Mouse (Mus musculus): Measurements from ENCODE around the gene Wdr13. TPM values are rescaled to one million over a fixed set of nuclear protein-coding genes. Genes with fewer than 3 reads are reported as not detected.

Wdr13 gene
- polyA plus RNA-seq, 1 experiment from 2014 or later = 44.6 TPM

DNA sequence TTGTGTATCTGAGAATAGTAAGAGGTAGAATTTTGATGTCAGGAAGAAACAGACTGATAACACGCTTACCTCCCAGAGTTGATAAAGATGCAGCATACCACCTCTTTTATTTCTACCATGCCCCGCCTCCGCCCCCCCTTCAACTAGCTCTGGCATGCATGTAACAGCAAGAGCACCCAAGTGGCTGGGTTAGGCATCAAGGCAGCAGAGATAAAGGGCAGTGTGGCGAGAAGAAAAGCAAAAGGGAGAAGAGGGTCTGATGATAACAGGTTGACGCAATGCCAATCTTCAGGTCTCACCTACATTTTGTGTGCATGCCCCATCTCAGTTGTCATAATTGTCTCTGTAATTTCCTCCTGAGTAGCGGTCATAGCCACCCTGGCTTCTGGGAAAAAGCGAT lies 10.3 kb upstream of the Wdr13 start:
- H3K4me3 ChIP-seq = no peak overlapping the region
- no peak overlapping the region for H3K9ac ChIP-seq (replicated peaks)
- no peak for ATAC-seq (ENCODE audit: low FRiP score, low read depth)
- H3K36me3 ChIP-seq = peaks cover 32% of the 10 kb centered on the region
- H3K4me1 ChIP-seq = peaks cover 13% of the 10 kb centered on the region
- no peaks in the 10 kb centered on the region for H3K27me3 ChIP-seq
- H3K4me2 ChIP-seq (replicated peaks) = no peak overlapping the region
- WGBS = 92% methylated on average over 7 of the region's 7 CpGs
- H3K9me3 ChIP-seq = no peaks in the 10 kb centered on the region
- no peak overlapping the region for H3K27ac ChIP-seq (replicated peaks)

DNA sequence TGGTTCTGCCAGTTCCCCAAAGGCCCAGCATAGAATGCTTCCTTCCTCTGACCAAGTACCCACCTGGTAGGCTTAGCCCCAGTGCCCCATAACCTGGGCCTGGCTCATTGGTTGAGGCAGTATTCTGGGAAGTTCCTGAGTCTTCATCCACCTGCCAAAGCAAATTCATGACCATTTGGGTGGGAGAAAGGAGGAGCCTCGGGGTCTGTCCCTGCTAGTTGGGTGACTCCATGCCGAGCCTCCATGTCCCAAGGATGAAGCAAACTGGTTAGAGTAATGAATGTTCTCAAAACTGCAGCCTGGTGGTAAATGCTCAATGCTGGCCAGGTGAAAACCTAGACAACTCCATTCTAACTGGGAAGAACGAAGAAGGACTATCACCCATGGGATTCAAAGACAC lies 8.4 kb upstream of the Wdr13 start:
- WGBS = 83% methylated on average over 3 of the region's 3 CpGs
- peaks cover 32% of the 10 kb centered on the region for H3K36me3 ChIP-seq
- H3K4me2 ChIP-seq (replicated peaks) = no peak overlapping the region
- H3K27ac ChIP-seq (replicated peaks) = no peak overlapping the region
- ATAC-seq (ENCODE audit: low FRiP score, low read depth) = no peak
- H3K4me1 ChIP-seq = peaks cover 13% of the 10 kb centered on the region
- H3K4me3 ChIP-seq = no peak overlapping the region
- no peaks in the 10 kb centered on the region for H3K27me3 ChIP-seq
- H3K9ac ChIP-seq (replicated peaks) = no peak overlapping the region
- H3K9me3 ChIP-seq = no peaks in the 10 kb centered on the region

DNA sequence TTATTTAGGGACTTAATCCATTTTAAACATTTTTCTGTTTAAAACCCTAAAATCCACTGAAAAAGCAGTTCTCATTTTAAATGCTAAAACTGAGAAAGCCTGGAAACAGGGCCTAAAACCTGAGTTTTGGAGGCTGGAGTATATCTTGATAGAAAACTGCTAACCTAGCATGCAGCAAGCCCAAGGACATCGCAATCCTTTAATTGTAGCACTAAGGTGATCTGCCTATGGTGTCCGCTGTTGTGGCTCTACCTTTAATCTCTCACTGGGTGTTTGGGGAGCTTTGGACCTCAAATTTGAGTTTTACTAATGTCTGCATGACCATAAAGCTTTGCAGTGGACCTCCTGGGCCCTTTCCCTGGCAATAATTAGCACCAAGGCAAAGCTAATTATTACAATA lies 7.8 kb upstream of the Wdr13 start:
- no peak overlapping the region for H3K4me2 ChIP-seq (replicated peaks)
- H3K27me3 ChIP-seq = no peaks in the 10 kb centered on the region
- H3K36me3 ChIP-seq = peaks cover 32% of the 10 kb centered on the region
- WGBS = 93% methylated on average over 2 of the region's 2 CpGs
- no peak overlapping the region for H3K27ac ChIP-seq (replicated peaks)
- H3K9me3 ChIP-seq = no peaks in the 10 kb centered on the region
- H3K4me1 ChIP-seq = peaks cover 13% of the 10 kb centered on the region
- no peak overlapping the region for H3K9ac ChIP-seq (replicated peaks)
- H3K4me3 ChIP-seq = no peak overlapping the region
- ATAC-seq (ENCODE audit: low FRiP score, low read depth) = no peak

DNA sequence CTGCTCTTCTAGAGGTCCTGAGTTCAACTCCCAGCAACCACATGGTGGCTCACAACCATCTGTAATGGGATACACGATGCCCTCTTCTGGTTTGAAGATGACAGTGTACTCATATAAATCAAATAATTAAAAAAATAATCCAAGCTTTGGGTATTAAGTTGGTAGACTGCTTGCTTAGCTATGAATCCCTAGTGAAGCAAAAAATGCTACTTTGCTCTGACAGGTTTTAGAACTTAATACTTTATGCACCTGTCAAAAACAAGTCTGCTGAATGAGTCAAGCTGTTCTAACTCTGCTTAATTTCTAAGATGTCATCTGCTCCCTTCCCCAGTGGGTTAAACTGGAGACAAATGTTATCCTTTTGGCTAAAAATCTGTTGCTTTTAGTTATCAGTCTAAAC lies 6.8 kb upstream of the Wdr13 start:
- H3K4me1 ChIP-seq = peaks cover 13% of the 10 kb centered on the region
- no peak for ATAC-seq (ENCODE audit: low FRiP score, low read depth)
- no peaks in the 10 kb centered on the region for H3K9me3 ChIP-seq
- H3K4me3 ChIP-seq = no peak overlapping the region
- H3K4me2 ChIP-seq (replicated peaks) = no peak overlapping the region
- no peak overlapping the region for H3K9ac ChIP-seq (replicated peaks)
- H3K27me3 ChIP-seq = no peaks in the 10 kb centered on the region
- no peak overlapping the region for H3K27ac ChIP-seq (replicated peaks)
- 46% methylated on average over 1 of the region's 1 CpGs for WGBS
- H3K36me3 ChIP-seq = peaks cover 32% of the 10 kb centered on the region

DNA sequence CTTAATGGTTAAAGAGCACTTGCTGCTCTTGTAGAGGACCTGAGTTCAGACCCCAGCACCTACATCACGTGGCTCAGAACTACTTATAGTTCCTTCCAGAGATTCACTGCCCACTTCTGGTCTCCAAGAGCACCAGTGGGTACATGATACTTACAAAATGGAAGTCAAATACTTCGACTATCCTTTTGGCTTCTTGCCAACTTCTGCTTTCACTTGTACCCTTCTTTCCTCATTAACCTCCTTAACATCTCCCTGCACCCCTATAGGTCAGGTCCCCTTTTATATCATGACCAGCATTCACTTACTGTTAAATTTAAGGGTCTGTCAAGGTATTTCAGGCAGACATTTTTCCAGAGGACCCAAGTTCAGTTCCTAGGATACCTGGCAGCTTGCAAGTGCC lies 3.2 kb upstream of the Wdr13 start:
- 58% methylated on average over 2 of the region's 2 CpGs for WGBS

DNA sequence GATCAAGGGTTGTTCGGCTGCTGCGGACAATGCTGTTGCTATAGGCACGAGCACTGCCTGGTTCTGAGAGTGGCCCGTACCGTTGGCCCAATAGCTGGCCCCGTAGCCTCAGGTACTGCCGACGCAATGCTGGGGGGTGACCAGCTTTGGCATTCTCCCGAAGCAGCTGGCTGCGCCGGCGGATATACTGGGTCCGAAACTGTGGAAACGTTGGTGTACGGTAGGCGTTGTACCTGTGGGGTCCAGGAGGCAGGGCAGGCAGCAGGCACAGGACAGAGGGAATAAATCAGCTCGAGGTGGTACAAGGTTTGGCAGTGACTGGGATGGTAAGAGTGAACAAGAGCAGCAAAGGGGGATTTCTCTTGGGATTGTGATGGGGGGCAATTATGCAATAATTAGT lies 1.3 kb downstream of the Wdr13 start:
- peak overlapping the region; percentile 55 for H3K4me3 ChIP-seq
- peak overlapping the region; percentile 54 for H3K4me2 ChIP-seq (replicated peaks)
- no peak overlapping the region for H3K27ac ChIP-seq (replicated peaks)
- H3K9me3 ChIP-seq = no peaks in the 10 kb centered on the region
- H3K9ac ChIP-seq (replicated peaks) = no peak overlapping the region
- H3K27me3 ChIP-seq = no peaks in the 10 kb centered on the region
- peaks cover 20% of the 10 kb centered on the region for H3K36me3 ChIP-seq
- H3K4me1 ChIP-seq = 0 out of 2 replicates have a peak, but pooled peaks cover 3% of the 10 kb centered on the region
- WGBS = 93% methylated on average over 17 of the region's 17 CpGs
- peak; percentile 25 for ATAC-seq (ENCODE audit: low FRiP score, low read depth)

More for the DNA sequence above, 3.2 kb upstream of the Wdr13 start:
- Histone ChIP-seq H3K27ac (replicated peaks) (no peak overlapping the region), H3K4me2 (replicated peaks) (no peak overlapping the region), H3K9me3 (no peaks in the 10 kb centered on the region), H3K36me3 (peaks cover 5% of the 10 kb centered on the region), H3K27me3 (no peaks in the 10 kb centered on the region), H3K4me3 (no peak overlapping the region), H3K4me1 (0 out of 2 replicates have a peak, but pooled peaks cover 3% of the 10 kb centered on the region), H3K9ac (replicated peaks) (no peak overlapping the region)
- no peak for ATAC-seq (ENCODE audit: low FRiP score, low read depth)

DNA sequence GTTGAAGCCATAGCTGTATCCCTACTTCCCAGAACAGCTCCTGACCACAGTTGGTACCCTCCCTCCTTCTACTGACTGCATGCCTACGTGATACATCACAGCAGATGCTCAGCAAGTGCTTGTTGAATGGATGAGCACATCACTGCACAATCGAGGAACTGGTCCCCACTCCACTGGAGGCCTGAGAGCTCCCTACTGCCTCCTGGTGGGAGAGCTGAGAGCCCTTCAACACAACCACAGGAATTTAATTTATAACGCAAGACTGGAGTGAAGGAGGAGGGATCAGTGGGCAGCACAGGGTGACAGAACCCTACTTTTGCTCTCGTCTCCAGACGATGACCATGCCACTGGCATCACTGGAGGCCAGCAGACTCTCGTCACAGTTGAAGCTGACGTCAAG lies 7.5 kb downstream of the Wdr13 start:
- H3K9me3 ChIP-seq = no peaks in the 10 kb centered on the region
- no peak overlapping the region for H3K4me2 ChIP-seq (replicated peaks)
- H3K9ac ChIP-seq (replicated peaks) = no peak overlapping the region
- no peak for ATAC-seq (ENCODE audit: low FRiP score, low read depth)
- H3K27me3 ChIP-seq = no peaks in the 10 kb centered on the region
- 86% methylated on average over 7 of the region's 7 CpGs for WGBS
- no peak overlapping the region for H3K4me3 ChIP-seq
- H3K27ac ChIP-seq (replicated peaks) = no peak overlapping the region
- H3K4me1 ChIP-seq = no peaks in the 10 kb centered on the region
- H3K36me3 ChIP-seq = peaks cover 30% of the 10 kb centered on the region

DNA sequence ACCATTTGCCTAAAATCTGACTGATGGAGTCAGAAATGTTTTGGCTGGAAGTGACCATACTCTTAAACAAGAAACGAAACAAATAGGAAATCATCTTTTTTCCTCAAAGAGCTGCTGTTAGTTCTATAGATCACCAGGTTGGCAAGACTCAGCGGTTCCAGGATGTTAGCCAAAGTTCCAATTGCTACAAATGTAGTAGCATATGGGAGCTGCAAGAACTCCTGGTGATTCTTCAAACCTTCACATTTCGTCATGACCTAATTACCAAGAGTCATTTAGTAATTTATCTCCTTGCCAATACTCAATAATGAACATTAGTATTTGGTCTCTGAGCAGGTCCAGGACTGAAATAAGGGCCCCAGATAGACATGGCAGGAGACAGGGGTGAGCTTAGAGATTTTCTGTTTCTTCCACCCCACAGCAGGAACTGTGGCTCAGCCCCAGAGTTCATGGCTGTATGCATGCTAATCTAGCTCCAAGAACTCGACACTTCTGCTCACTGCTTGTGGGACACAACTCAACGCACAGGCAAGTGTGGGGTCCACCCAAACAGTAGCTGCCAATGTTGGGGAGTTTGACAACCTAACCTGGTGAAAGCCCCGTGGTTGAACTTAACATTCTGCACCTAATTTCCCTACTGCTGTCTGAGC lies 8.7 kb downstream of the Wdr13 start:
- WGBS = 87% methylated on average over 6 of the region's 6 CpGs
- Histone ChIP-seq H3K27ac (replicated peaks) (no peak overlapping the region), H3K4me3 (no peak overlapping the region), H3K9me3 (no peaks in the 10 kb centered on the region), H3K4me1 (no peaks in the 10 kb centered on the region), H3K4me2 (replicated peaks) (no peak overlapping the region), H3K36me3 (peaks cover 29% of the 10 kb centered on the region), H3K9ac (replicated peaks) (no peak overlapping the region), H3K27me3 (no peaks in the 10 kb centered on the region)
- ATAC-seq (ENCODE audit: low FRiP score, low read depth) = no peak

DNA sequence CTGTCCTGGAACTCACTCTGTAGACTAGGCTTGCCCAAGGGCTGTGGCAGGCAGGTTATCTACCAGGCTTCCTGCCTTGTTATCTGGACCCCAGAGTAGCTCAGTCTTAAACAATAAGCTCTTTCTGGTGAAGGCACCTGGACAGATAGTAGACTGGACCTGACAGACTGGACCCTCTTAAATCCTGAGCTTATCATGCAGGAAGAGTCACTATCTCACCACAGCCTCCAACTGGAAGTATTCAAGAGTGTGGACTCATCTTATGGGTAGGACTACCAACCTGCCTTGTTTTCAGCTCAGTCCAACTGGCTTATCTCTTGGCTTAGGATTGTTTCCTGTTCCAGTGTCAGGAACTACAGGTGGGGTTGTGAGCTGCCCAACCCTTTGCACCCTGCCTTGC lies 15.4 kb downstream of the Wdr13 start:
- no peak overlapping the region for H3K9ac ChIP-seq (replicated peaks)
- H3K4me3 ChIP-seq = no peak overlapping the region
- no peaks in the 10 kb centered on the region for H3K27me3 ChIP-seq
- no peak overlapping the region for H3K4me2 ChIP-seq (replicated peaks)
- H3K27ac ChIP-seq (replicated peaks) = no peak overlapping the region
- ATAC-seq (ENCODE audit: low FRiP score, low read depth) = no peak
- H3K9me3 ChIP-seq = no peaks in the 10 kb centered on the region
- H3K4me1 ChIP-seq = no peaks in the 10 kb centered on the region
- 0 out of 2 replicates have a peak, but pooled peaks cover 6% of the 10 kb centered on the region for H3K36me3 ChIP-seq

DNA sequence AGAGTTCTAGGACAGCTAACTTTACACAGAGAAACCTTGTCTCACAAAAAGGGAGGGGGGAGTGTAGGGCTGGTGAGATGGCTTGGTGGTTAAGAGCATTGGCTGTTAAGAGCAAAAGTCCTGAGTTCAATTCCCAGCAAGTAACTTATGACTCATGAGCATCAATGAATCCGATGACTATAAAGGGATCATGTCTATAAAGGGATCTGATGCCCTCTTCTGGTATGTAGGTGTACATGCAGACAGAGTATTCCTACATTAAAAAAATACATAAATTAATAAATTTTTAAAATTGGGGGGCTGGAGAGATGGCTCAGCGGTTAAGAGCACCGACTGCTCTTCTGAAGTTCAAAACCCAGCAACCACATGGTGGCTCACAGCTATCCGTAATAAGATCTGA lies 17.4 kb downstream of the Wdr13 start:
- Histone ChIP-seq H3K36me3 (0 out of 2 replicates have a peak, but pooled peaks cover 6% of the 10 kb centered on the region), H3K4me2 (replicated peaks) (no peak overlapping the region), H3K9me3 (no peaks in the 10 kb centered on the region), H3K4me1 (no peaks in the 10 kb centered on the region), H3K27me3 (no peaks in the 10 kb centered on the region), H3K4me3 (no peak overlapping the region), H3K27ac (replicated peaks) (no peak overlapping the region), H3K9ac (replicated peaks) (no peak overlapping the region)
- no peak for ATAC-seq (ENCODE audit: low FRiP score, low read depth)
- 78% methylated on average over 4 of the region's 4 CpGs for WGBS

DNA sequence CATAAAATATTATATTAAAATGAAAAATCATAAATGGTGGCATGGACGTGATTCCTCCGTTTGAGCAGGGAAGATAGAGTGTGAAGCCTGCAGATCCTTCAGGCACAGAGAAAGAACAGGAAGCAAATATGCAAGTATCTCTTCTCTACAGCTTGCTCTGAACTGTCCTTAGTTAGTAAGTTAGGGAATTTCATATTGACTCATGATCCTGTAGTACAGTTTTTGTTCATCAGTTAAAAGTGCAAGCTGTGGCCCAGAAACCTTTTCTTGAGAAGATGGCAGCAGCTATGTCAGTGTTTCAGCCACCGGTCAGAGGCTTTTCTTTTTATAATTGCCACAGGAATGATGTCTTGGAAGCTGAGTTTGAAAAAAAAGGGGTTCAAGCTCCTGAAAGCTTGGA lies 27.7 kb downstream of the Wdr13 start:
- 94% methylated on average over 3 of the region's 3 CpGs for WGBS
- H3K4me1 ChIP-seq = peaks cover 6% of the 10 kb centered on the region; the same call in 1 of the 2 replicates
- H3K9me3 ChIP-seq = no peaks in the 10 kb centered on the region
- no peak overlapping the region for H3K9ac ChIP-seq (replicated peaks)
- no peaks in the 10 kb centered on the region for H3K36me3 ChIP-seq
- no peak for ATAC-seq (ENCODE audit: low FRiP score, low read depth)
- H3K4me3 ChIP-seq = no peak overlapping the region
- no peak overlapping the region for H3K27ac ChIP-seq (replicated peaks)
- no peak overlapping the region for H3K4me2 ChIP-seq (replicated peaks)
- H3K27me3 ChIP-seq = no peaks in the 10 kb centered on the region

DNA sequence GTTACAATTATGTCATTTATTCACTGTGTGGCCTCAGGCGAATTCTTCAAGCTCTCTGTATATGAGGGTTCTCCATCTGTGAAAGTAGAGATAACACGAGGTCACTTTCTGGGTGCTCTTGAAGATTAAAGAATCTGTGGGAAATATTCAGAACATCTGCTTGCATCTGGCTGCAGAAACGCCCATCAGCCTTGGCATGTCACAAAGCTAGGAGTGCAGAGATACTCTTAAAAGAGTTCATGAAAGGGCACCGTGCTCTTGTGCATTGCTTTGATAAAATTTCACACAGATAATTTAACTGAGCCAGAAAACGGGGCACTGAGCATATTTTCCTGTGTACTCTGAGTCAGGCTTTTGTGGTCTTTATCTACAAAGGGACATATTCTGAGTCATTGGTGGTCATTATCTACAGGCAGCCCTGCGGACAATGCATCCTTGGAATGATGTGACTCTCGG lies 30.5 kb downstream of the Wdr13 start:
- no peak overlapping the region for H3K9ac ChIP-seq (replicated peaks)
- no peak overlapping the region for H3K27ac ChIP-seq (replicated peaks)
- no peak overlapping the region for H3K4me3 ChIP-seq
- peaks cover 6% of the 10 kb centered on the region; the same call in 1 of the 2 replicates for H3K4me1 ChIP-seq
- ATAC-seq (ENCODE audit: low FRiP score, low read depth) = no peak
- H3K4me2 ChIP-seq (replicated peaks) = no peak overlapping the region
- 66% methylated on average over 7 of the region's 7 CpGs for WGBS
- no peaks in the 10 kb centered on the region for H3K9me3 ChIP-seq
- no peaks in the 10 kb centered on the region for H3K36me3 ChIP-seq
- no peaks in the 10 kb centered on the region for H3K27me3 ChIP-seq

DNA sequence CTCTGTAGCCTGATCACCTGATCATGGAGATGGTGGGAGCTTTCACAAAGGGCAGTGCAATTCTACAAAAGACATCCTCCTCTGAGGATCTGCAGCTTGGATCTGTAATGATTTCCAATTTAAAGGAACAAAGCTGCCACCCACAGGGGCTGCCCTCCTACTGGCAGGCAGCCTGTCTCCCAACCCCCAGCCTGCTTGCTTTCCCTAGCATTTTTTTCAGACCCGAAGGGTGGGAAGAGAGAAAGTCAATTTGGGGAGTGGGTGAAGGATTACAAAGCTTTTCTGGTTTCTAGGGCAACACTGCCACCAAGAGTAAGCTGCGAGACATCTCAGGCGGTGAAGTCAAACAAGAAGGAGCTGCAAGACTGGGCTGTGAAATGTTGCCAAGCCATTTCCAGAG lies 31.7 kb downstream of the Wdr13 start:
- no peaks in the 10 kb centered on the region for H3K27me3 ChIP-seq
- H3K4me1 ChIP-seq = peaks cover 6% of the 10 kb centered on the region; the same call in 1 of the 2 replicates
- H3K4me2 ChIP-seq (replicated peaks) = peak overlapping the region; percentile 5; the same call in 1 of the 2 replicates
- H3K27ac ChIP-seq (replicated peaks) = peak overlapping the region; percentile 64; the same call in 1 of the 2 replicates
- 24% methylated on average over 3 of the region's 3 CpGs for WGBS
- no peaks in the 10 kb centered on the region for H3K9me3 ChIP-seq
- no peak overlapping the region for H3K9ac ChIP-seq (replicated peaks)
- no peak overlapping the region for H3K4me3 ChIP-seq
- ATAC-seq (ENCODE audit: low FRiP score, low read depth) = peak; percentile 59
- no peaks in the 10 kb centered on the region for H3K36me3 ChIP-seq
